Mouse (Mus musculus): Measurements from ENCODE around the gene Gps2.

DNA sequence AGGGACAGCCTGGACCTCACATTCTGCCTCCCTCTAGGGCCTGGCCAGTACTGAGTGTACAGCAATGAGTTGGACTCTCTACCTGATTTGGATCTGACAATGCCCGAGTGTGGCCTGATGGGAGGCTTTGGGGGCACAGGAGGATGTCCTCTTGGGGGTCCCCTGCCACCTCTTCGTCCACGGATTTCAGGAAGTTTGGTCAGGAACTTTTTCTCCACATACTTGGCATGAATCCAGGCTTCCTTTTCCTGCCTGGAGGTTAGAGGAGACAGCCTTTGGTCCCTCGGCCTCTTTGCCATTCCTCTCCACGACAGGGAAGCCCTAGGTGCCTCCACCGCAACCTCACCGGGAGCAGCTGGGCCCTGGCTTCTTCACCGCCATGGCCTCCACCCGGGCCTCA, 29.4 kb upstream of the Gps2 start:
- TF ChIP-seq CTCF (IDR thresholded peaks at IDR 0.05; ENCODE audit: control insufficient read depth, insufficient read depth, insufficient replicate concordance, low read depth, low read length) (no peak), POLR2A (IDR thresholded peaks at IDR 0.05; ENCODE audit: control insufficient read depth, low read depth, low read length) (no peak)
